Mouse (Mus musculus): ENCODE measurements at regions not wholly inside any gene's neighbourhood (a gene's known extent, or its start where the extent isn't known, plus 50 kb on each side); places are given as distances from the start of the nearest gene placed in this dataset.

GRCm38 (mm10) chr8:39833251-39833650 is 841.6 kb upstream of the Adam24 start:
- Histone ChIP-seq H3K27me3 (no peaks in the 10 kb centered on the region), H3K4me3 (replicated peaks) (no peak overlapping the region), H3K27ac (no peak overlapping the region), H3K4me1 (no peaks in the 10 kb centered on the region), H3K36me3 (replicated peaks) (no peaks in the 10 kb centered on the region), H3K9ac (no peak overlapping the region), H3K4me2 (no peak overlapping the region), H3K9me3 (no peaks in the 10 kb centered on the region)
- WGBS, result 88% methylated on average over 1 of the region's 1 CpGs
- no peak for ATAC-seq (ENCODE audit: low FRiP score)

- Histone ChIP-seq H3K4me2 (no peak overlapping the region), H3K9ac (no peak overlapping the region), H3K27me3 (no peaks in the 10 kb centered on the region), H3K4me3 (replicated peaks) (no peak overlapping the region), H3K4me1 (no peaks in the 10 kb centered on the region), H3K9me3 (no peaks in the 10 kb centered on the region), H3K27ac (no peak overlapping the region), H3K36me3 (replicated peaks) (no peaks in the 10 kb centered on the region)
- no peak for ATAC-seq (ENCODE audit: low FRiP score)
- WGBS, result 97% methylated on average over 2 of the region's 2 CpGs
Observed at GRCm38 (mm10) chr8:39846854-39847253, 828.0 kb upstream of the Adam24 start.

- Histone ChIP-seq H3K36me3 (replicated peaks) (no peaks in the 10 kb centered on the region), H3K27me3 (no peaks in the 10 kb centered on the region), H3K9ac (no peak overlapping the region), H3K4me2 (no peak overlapping the region), H3K4me3 (replicated peaks) (no peak overlapping the region), H3K27ac (no peak overlapping the region), H3K4me1 (no peaks in the 10 kb centered on the region), H3K9me3 (no peaks in the 10 kb centered on the region)
- 96% methylated on average over 2 of the region's 2 CpGs for WGBS
- no peak for ATAC-seq (ENCODE audit: low FRiP score)
Observed at GRCm38 (mm10) chr8:39862544-39862943, 812.3 kb upstream of the Adam24 start.

- H3K4me3 ChIP-seq (replicated peaks), result no peak overlapping the region
- 84% methylated on average over 1 of the region's 1 CpGs for WGBS
- H3K9me3 ChIP-seq, result no peaks in the 10 kb centered on the region
- no peaks in the 10 kb centered on the region for H3K36me3 ChIP-seq (replicated peaks)
- H3K4me2 ChIP-seq, result no peak overlapping the region
- no peak for ATAC-seq (ENCODE audit: low FRiP score)
- H3K27me3 ChIP-seq, result no peaks in the 10 kb centered on the region
- H3K4me1 ChIP-seq, result no peaks in the 10 kb centered on the region
- no peak overlapping the region for H3K9ac ChIP-seq
- H3K27ac ChIP-seq, result no peak overlapping the region
Observed at GRCm38 (mm10) chr8:39902251-39902650, 772.6 kb upstream of the Adam24 start.

- Histone ChIP-seq H3K27ac (no peak overlapping the region), H3K4me3 (replicated peaks) (no peak overlapping the region), H3K9ac (no peak overlapping the region), H3K36me3 (replicated peaks) (no peaks in the 10 kb centered on the region), H3K27me3 (no peaks in the 10 kb centered on the region), H3K9me3 (no peaks in the 10 kb centered on the region), H3K4me2 (no peak overlapping the region), H3K4me1 (no peaks in the 10 kb centered on the region)
- WGBS, result 70% methylated on average over 2 of the region's 2 CpGs
- ATAC-seq (ENCODE audit: low FRiP score), result no peak
Observed at GRCm38 (mm10) chr8:39912926-39913325, 762.0 kb upstream of the Adam24 start.

GRCm38 (mm10) chr8:39921336-39921735 is 753.5 kb upstream of the Adam24 start:
- Histone ChIP-seq H3K4me1 (no peaks in the 10 kb centered on the region), H3K9me3 (no peaks in the 10 kb centered on the region), H3K36me3 (replicated peaks) (no peaks in the 10 kb centered on the region), H3K4me3 (replicated peaks) (no peak overlapping the region), H3K9ac (no peak overlapping the region), H3K27ac (no peak overlapping the region), H3K27me3 (no peaks in the 10 kb centered on the region), H3K4me2 (no peak overlapping the region)
- no peak for ATAC-seq (ENCODE audit: low FRiP score)
- WGBS, result 86% methylated on average over 2 of the region's 2 CpGs

- no peaks in the 10 kb centered on the region for H3K27me3 ChIP-seq
- no peaks in the 10 kb centered on the region for H3K9me3 ChIP-seq
- H3K4me2 ChIP-seq, result no peak overlapping the region
- H3K36me3 ChIP-seq (replicated peaks), result no peaks in the 10 kb centered on the region
- no peak overlapping the region for H3K9ac ChIP-seq
- ATAC-seq (ENCODE audit: low FRiP score), result no peak
- WGBS, result 46% methylated on average over 2 of the region's 2 CpGs
- no peak overlapping the region for H3K27ac ChIP-seq
- no peak overlapping the region for H3K4me3 ChIP-seq (replicated peaks)
- no peaks in the 10 kb centered on the region for H3K4me1 ChIP-seq
Observed at GRCm38 (mm10) chr8:39923741-39924140, 751.1 kb upstream of the Adam24 start.

- WGBS, result 59% methylated on average over 6 of the region's 6 CpGs
- Histone ChIP-seq H3K4me1 (no peaks in the 10 kb centered on the region), H3K9me3 (no peaks in the 10 kb centered on the region), H3K9ac (no peak overlapping the region), H3K27me3 (no peaks in the 10 kb centered on the region), H3K36me3 (replicated peaks) (no peaks in the 10 kb centered on the region), H3K4me2 (no peak overlapping the region), H3K4me3 (replicated peaks) (no peak overlapping the region), H3K27ac (no peak overlapping the region)
- ATAC-seq (ENCODE audit: low FRiP score), result peak; percentile 89
Observed at GRCm38 (mm10) chr8:39950178-39950896, 724.5 kb upstream of the Adam24 start.

- no peak for ATAC-seq (ENCODE audit: low FRiP score)
Observed at GRCm38 (mm10) chr8:39954497-39954896, 720.4 kb upstream of the Adam24 start.

GRCm38 (mm10) chr8:39954924-39955323 is 720.0 kb upstream of the Adam24 start:
- Histone ChIP-seq H3K27me3 (no peaks in the 10 kb centered on the region), H3K9ac (no peak overlapping the region), H3K4me2 (no peak overlapping the region), H3K4me1 (no peaks in the 10 kb centered on the region), H3K9me3 (no peaks in the 10 kb centered on the region), H3K36me3 (replicated peaks) (no peaks in the 10 kb centered on the region), H3K4me3 (replicated peaks) (no peak overlapping the region), H3K27ac (no peak overlapping the region)
- no peak for ATAC-seq (ENCODE audit: low FRiP score)
- WGBS, result 34% methylated on average over 4 of the region's 4 CpGs

More at GRCm38 (mm10) chr8:39954497-39954896, 720.4 kb upstream of the Adam24 start:
- H3K27me3 ChIP-seq, result no peaks in the 10 kb centered on the region
- H3K27ac ChIP-seq, result no peak overlapping the region
- H3K4me2 ChIP-seq, result no peak overlapping the region
- WGBS, result 61% methylated on average over 5 of the region's 5 CpGs
- H3K9ac ChIP-seq, result no peak overlapping the region
- no peaks in the 10 kb centered on the region for H3K9me3 ChIP-seq
- H3K4me3 ChIP-seq (replicated peaks), result no peak overlapping the region
- no peaks in the 10 kb centered on the region for H3K36me3 ChIP-seq (replicated peaks)
- no peaks in the 10 kb centered on the region for H3K4me1 ChIP-seq

- Histone ChIP-seq H3K27me3 (no peaks in the 10 kb centered on the region), H3K4me3 (replicated peaks) (no peak overlapping the region), H3K4me2 (no peak overlapping the region), H3K9ac (no peak overlapping the region), H3K4me1 (no peaks in the 10 kb centered on the region), H3K9me3 (no peaks in the 10 kb centered on the region), H3K36me3 (replicated peaks) (no peaks in the 10 kb centered on the region), H3K27ac (no peak overlapping the region)
- ATAC-seq (ENCODE audit: low FRiP score), result no peak
- 86% methylated on average over 1 of the region's 1 CpGs for WGBS
Observed at GRCm38 (mm10) chr8:40005207-40005837, 669.6 kb upstream of the Adam24 start.

GRCm38 (mm10) chr8:40019281-40019943 is 655.5 kb upstream of the Adam24 start:
- WGBS, result 92% methylated on average over 5 of the region's 5 CpGs

More at GRCm38 (mm10) chr8:40019281-40019943, 655.5 kb upstream of the Adam24 start:
- Histone ChIP-seq H3K9ac (no peak overlapping the region), H3K36me3 (replicated peaks) (no peaks in the 10 kb centered on the region), H3K27ac (no peak overlapping the region), H3K4me1 (no peaks in the 10 kb centered on the region), H3K4me3 (replicated peaks) (no peak overlapping the region), H3K27me3 (no peaks in the 10 kb centered on the region), H3K4me2 (no peak overlapping the region), H3K9me3 (no peaks in the 10 kb centered on the region)
- no peak for ATAC-seq (ENCODE audit: low FRiP score)

Measured in forebrain, embryonic 12.5 days (tissue).